Mouse (Mus musculus) CH12.LX (cell line): ENCODE results near the gene Rab3a. TPM values are rescaled to one million over a fixed set of nuclear protein-coding genes. Genes with fewer than 3 reads are reported as not detected.

Source experiments
- DNase-seq: peaks from one replicate; pipeline ENCODE4 v3.0.0-alpha.2; 2013; ENCODE audit errors: extremely low read depth
- H3K27ac ChIP-seq: 2 replicates; pipeline ENCODE4 v1.5.1; 2012; ENCODE audit warnings: low read depth, mild to moderate bottlenecking, control low read depth, moderate library complexity; ENCODE audit not compliant: insufficient read depth
- H3K27me3 ChIP-seq: replicated peaks from 2 replicates; pipeline ENCODE3; 2012; ENCODE audit warnings: inconsistent platforms
- H3K36me3 ChIP-seq, 2 experiments: replicated peaks in 1 of 2; 2 replicates each; pipeline versions ENCODE3 to v1.6.1; 2012; ENCODE audit warnings: inconsistent platforms in 1 of 2, low read length in 1 of 2, mild to moderate bottlenecking in 1 of 2, mixed read lengths in 1 of 2, moderate library complexity in 1 of 2; ENCODE audit not compliant: control insufficient read depth in 1 of 2, insufficient read depth in 1 of 2
- H3K4me1 ChIP-seq, 2 experiments: 2 replicates each; pipeline ENCODE4 v1.6.1; 2012; ENCODE audit warnings: inconsistent platforms in 1 of 2, moderate library complexity in 1 of 2; ENCODE audit not compliant: insufficient read depth in 2 of 2, control insufficient read depth in 1 of 2
- H3K4me2 ChIP-seq: 2 replicates; pipeline ENCODE4 v1.6.1; 2012; ENCODE audit warnings: low read depth, mild to moderate bottlenecking, control low read depth; ENCODE audit not compliant: poor library complexity, insufficient read depth, severe bottlenecking
- H3K4me3 ChIP-seq, 3 experiments: fragments of 150-350 bp in 1 of 3; sonication (generic) in 1 of 3; replicated peaks in 1 of 3; 2 replicates each; pipeline versions ENCODE3 to v1.5.1; 2011 to 2012; ENCODE audit warnings: low read depth in 2 of 3, low read length in 2 of 3, mild to moderate bottlenecking in 2 of 3, moderate library complexity in 2 of 3, control low read depth in 1 of 3, improper control_type of control experiment in 1 of 3, inconsistent platforms in 1 of 3, mixed read lengths in 1 of 3; ENCODE audit not compliant: poor library complexity in 1 of 3
- H3K79me2 ChIP-seq: replicated peaks from 2 replicates; pipeline ENCODE4 v1.6.1; 2012; ENCODE audit warnings: mild to moderate bottlenecking, moderate library complexity; ENCODE audit not compliant: control insufficient read depth, poor library complexity, insufficient read depth, severe bottlenecking; ENCODE audit errors: extremely low read depth
- H3K9ac ChIP-seq: 2 replicates; pipeline ENCODE4 v1.6.1; 2012; ENCODE audit warnings: low read depth, mild to moderate bottlenecking, control low read depth, moderate library complexity; ENCODE audit not compliant: insufficient read depth
- H3K9me3 ChIP-seq: replicated peaks from 2 replicates; pipeline ENCODE3; 2012; ENCODE audit warnings: low read length, inconsistent platforms, mixed read lengths
- BHLHE40 ChIP-seq: IDR thresholded peaks from 2 replicates; pipeline ENCODE4 v1.6.1; 2011; ENCODE audit warnings: mild to moderate bottlenecking, low read depth, low read length, improper control_type of control experiment
- CHD1 ChIP-seq: IDR thresholded peaks from 2 replicates; pipeline ENCODE4 v1.6.1; 2012; ENCODE audit warnings: low read depth, low read length, improper control_type of control experiment, inconsistent platforms
- CHD2 ChIP-seq: IDR thresholded peaks from 2 replicates; pipeline ENCODE4 v1.6.1; 2011; ENCODE audit warnings: low read length, improper control_type of control experiment
- CTCF ChIP-seq, 2 experiments: IDR thresholded peaks in 1 of 2; conservative IDR thresholded peaks in 1 of 2; 2 replicates each; pipeline ENCODE4 v1.5.1; 2011 to 2012; ENCODE audit warnings: low read depth in 2 of 2, low read length in 2 of 2, improper control_type of control experiment in 1 of 2, inconsistent platforms in 1 of 2, mild to moderate bottlenecking in 1 of 2, moderate library complexity in 1 of 2
- E2F4 ChIP-seq: IDR thresholded peaks from 2 replicates; pipeline ENCODE4 v1.6.1; 2011; ENCODE audit warnings: low read depth, low read length, improper control_type of control experiment; ENCODE audit not compliant: insufficient replicate concordance
- ELF1 ChIP-seq: IDR thresholded peaks from 2 replicates; pipeline ENCODE4 v1.6.1; 2014; ENCODE audit warnings: low read depth, mild to moderate bottlenecking, inconsistent platforms, low read length, improper control_type of control experiment
- EP300 ChIP-seq: IDR thresholded peaks from 2 replicates; pipeline ENCODE4 v1.6.1; 2011; ENCODE audit warnings: low read length, improper control_type of control experiment
- ETS1 ChIP-seq: conservative IDR thresholded peaks from 2 replicates; pipeline ENCODE4 v1.6.1; 2012; ENCODE audit warnings: low read depth, mild to moderate bottlenecking, inconsistent platforms, low read length, improper control_type of control experiment, moderate library complexity
- GABPA ChIP-seq: IDR thresholded peaks from 2 replicates; pipeline ENCODE4 v1.6.1; 2012; ENCODE audit warnings: low read depth, low read length, improper control_type of control experiment, inconsistent platforms; ENCODE audit not compliant: insufficient replicate concordance
- HCFC1 ChIP-seq: IDR thresholded peaks from 2 replicates; pipeline ENCODE4 v1.6.1; 2012; ENCODE audit warnings: low read depth, mild to moderate bottlenecking, inconsistent platforms, low read length, improper control_type of control experiment
- IRF4 ChIP-seq: IDR thresholded peaks from 2 replicates; pipeline ENCODE4 v1.6.1; 2014; ENCODE audit warnings: low read depth, mild to moderate bottlenecking, inconsistent platforms, low read length, improper control_type of control experiment
- JUN ChIP-seq: IDR thresholded peaks from 2 replicates; pipeline ENCODE4 v1.6.1; 2011; ENCODE audit warnings: low read depth, mild to moderate bottlenecking, low read length, improper control_type of control experiment, moderate library complexity; ENCODE audit not compliant: insufficient read depth
- JUND ChIP-seq: conservative IDR thresholded peaks from 2 replicates; pipeline ENCODE4 v1.6.1; 2011; ENCODE audit warnings: low read depth, low read length, improper control_type of control experiment
- KAT2A ChIP-seq: IDR thresholded peaks from 2 replicates; pipeline ENCODE4 v1.6.1; 2012; ENCODE audit warnings: low read length, improper control_type of control experiment, inconsistent platforms; ENCODE audit not compliant: insufficient replicate concordance
- MAFK ChIP-seq: IDR thresholded peaks from 2 replicates; pipeline ENCODE4 v1.6.1; 2011; ENCODE audit warnings: low read length, improper control_type of control experiment; ENCODE audit not compliant: insufficient replicate concordance
- MAX ChIP-seq: IDR thresholded peaks from 2 replicates; pipeline ENCODE4 v1.6.1; 2011; ENCODE audit warnings: low read length, improper control_type of control experiment
- MAZ ChIP-seq: IDR thresholded peaks from 2 replicates; pipeline ENCODE4 v1.6.1; 2012; ENCODE audit warnings: low read depth, mild to moderate bottlenecking, inconsistent platforms, low read length, improper control_type of control experiment, moderate library complexity
- MEF2A ChIP-seq: IDR thresholded peaks from 2 replicates; pipeline ENCODE4 v1.6.1; 2014; ENCODE audit warnings: low read depth, mild to moderate bottlenecking, inconsistent platforms, low read length, improper control_type of control experiment, borderline replicate concordance
- MXI1 ChIP-seq: IDR thresholded peaks from 2 replicates; pipeline ENCODE4 v1.6.1; 2011; ENCODE audit warnings: mild to moderate bottlenecking, low read depth, low read length, improper control_type of control experiment
- MYC ChIP-seq: IDR thresholded peaks from 2 replicates; pipeline ENCODE4 v1.6.1; 2011; ENCODE audit warnings: low read depth, mild to moderate bottlenecking, improper control_type of control experiment, low read length
- NELFE ChIP-seq: IDR thresholded peaks from 2 replicates; pipeline ENCODE4 v1.6.1; 2011; ENCODE audit warnings: low read depth, low read length, improper control_type of control experiment
- NRF1 ChIP-seq: IDR thresholded peaks from 2 replicates; pipeline ENCODE4 v1.6.1; 2014; ENCODE audit warnings: low read depth, mild to moderate bottlenecking, inconsistent platforms, low read length, improper control_type of control experiment, moderate library complexity
- PAX5 ChIP-seq: IDR thresholded peaks from 2 replicates; pipeline ENCODE4 v1.6.1; 2012; ENCODE audit warnings: low read length, inconsistent platforms, mixed read lengths
- POLR2A ChIP-seq: IDR thresholded peaks from 2 replicates; pipeline ENCODE4 v1.6.1; 2011; ENCODE audit warnings: low read depth, mild to moderate bottlenecking, improper control_type of control experiment, low read length
- POLR2AphosphoS2 ChIP-seq: IDR thresholded peaks from 2 replicates; pipeline ENCODE4 v1.6.1; 2011; ENCODE audit warnings: low read depth, low read length, improper control_type of control experiment
- RAD21 ChIP-seq: IDR thresholded peaks from 2 replicates; pipeline ENCODE4 v1.6.1; 2011; ENCODE audit warnings: low read depth, mild to moderate bottlenecking, low read length, improper control_type of control experiment, moderate library complexity
- RCOR1 ChIP-seq: conservative IDR thresholded peaks from 2 replicates; pipeline ENCODE4 v1.6.1; 2012; ENCODE audit warnings: low read depth, mild to moderate bottlenecking, inconsistent platforms, low read length, improper control_type of control experiment
- SIN3A ChIP-seq: IDR thresholded peaks from 2 replicates; pipeline ENCODE4 v1.6.1; 2012; ENCODE audit warnings: low read length, improper control_type of control experiment, inconsistent platforms
- SMC3 ChIP-seq: IDR thresholded peaks from 2 replicates; pipeline ENCODE4 v1.6.1; 2011; ENCODE audit warnings: low read depth, low read length, improper control_type of control experiment
- TBP ChIP-seq: conservative IDR thresholded peaks from 2 replicates; pipeline ENCODE4 v1.6.1; 2011; ENCODE audit warnings: low read depth, low read length, improper control_type of control experiment
- TCF12 ChIP-seq: IDR thresholded peaks from 2 replicates; pipeline ENCODE4 v1.6.1; 2014; ENCODE audit warnings: low read depth, mild to moderate bottlenecking, inconsistent platforms, low read length, improper control_type of control experiment
- UBTF ChIP-seq: IDR thresholded peaks from 2 replicates; pipeline ENCODE4 v1.6.1; 2012; ENCODE audit warnings: low read depth, mild to moderate bottlenecking, inconsistent platforms, low read length, improper control_type of control experiment, moderate library complexity
- USF1 ChIP-seq: IDR thresholded peaks from 2 replicates; pipeline ENCODE4 v1.6.1; 2014; ENCODE audit warnings: low read depth, mild to moderate bottlenecking, inconsistent platforms, low read length, improper control_type of control experiment
- USF2 ChIP-seq: conservative IDR thresholded peaks from 2 replicates; pipeline ENCODE4 v1.6.1; 2011; ENCODE audit warnings: low read depth, low read length, improper control_type of control experiment
- ZC3H11A ChIP-seq: IDR thresholded peaks from 2 replicates; pipeline ENCODE4 v1.6.1; 2012; ENCODE audit warnings: low read depth, mild to moderate bottlenecking, inconsistent platforms, low read length, improper control_type of control experiment
- ZKSCAN1 ChIP-seq: IDR thresholded peaks from 2 replicates; pipeline ENCODE4 v1.6.1; 2012; ENCODE audit warnings: low read depth, inconsistent platforms, low read length, improper control_type of control experiment, borderline replicate concordance
- ZMIZ1 ChIP-seq: IDR thresholded peaks from 2 replicates; pipeline ENCODE4 v1.6.1; 2012; ENCODE audit warnings: low read depth, mild to moderate bottlenecking, inconsistent platforms, low read length, improper control_type of control experiment
- ZNF384 ChIP-seq: IDR thresholded peaks from 2 replicates; pipeline ENCODE4 v1.6.1; 2012; ENCODE audit warnings: low read depth, low read length, improper control_type of control experiment, inconsistent platforms
- dilution Hi-C: fragments of 300-500 bp; cut with MboI; formaldehyde crosslinking; loops from 2 replicates; pipeline ENCODE4 v1.14.3; 2020; ENCODE audit warnings: low sequenced_read_pairs; ENCODE audit not compliant: extremely low pct_unique_long_range_greater_than_20kb, extremely low pct_ligation_motif_present
- in situ Hi-C: fragments of 300-500 bp; cut with MboI; formaldehyde crosslinking; loops from 3 replicates; pipeline ENCODE4 v1.14.3; 2019; ENCODE audit warnings: low sequenced_read_pairs, low pct_ligation_motif_present, low pct_unique_long_range_greater_than_20kb, mixed read lengths
- polyA plus RNA-seq: library from polyadenylated mRNA; unstranded; fragments of >175 nt; gene quantifications from 2 replicates; pipeline ENCODE4 v1.2.1, GENCODE M21; 2012; ENCODE audit warnings: low read depth; ENCODE audit not compliant: insufficient read length
- total RNA-seq, 2 experiments: library from RNA; depleted of rRNA; stranded (reverse); fragments of 300-350 nt in 1 of 2; fragments of >200 nt in 1 of 2; gene quantifications; 2 replicates each; pipeline ENCODE4 v1.2.3; 2012 to 2014

The Rab3a gene
- total and polyA plus RNA-seq, 3 experiments = 0.87 to 1.9 (median 0.99) TPM

DNA sequence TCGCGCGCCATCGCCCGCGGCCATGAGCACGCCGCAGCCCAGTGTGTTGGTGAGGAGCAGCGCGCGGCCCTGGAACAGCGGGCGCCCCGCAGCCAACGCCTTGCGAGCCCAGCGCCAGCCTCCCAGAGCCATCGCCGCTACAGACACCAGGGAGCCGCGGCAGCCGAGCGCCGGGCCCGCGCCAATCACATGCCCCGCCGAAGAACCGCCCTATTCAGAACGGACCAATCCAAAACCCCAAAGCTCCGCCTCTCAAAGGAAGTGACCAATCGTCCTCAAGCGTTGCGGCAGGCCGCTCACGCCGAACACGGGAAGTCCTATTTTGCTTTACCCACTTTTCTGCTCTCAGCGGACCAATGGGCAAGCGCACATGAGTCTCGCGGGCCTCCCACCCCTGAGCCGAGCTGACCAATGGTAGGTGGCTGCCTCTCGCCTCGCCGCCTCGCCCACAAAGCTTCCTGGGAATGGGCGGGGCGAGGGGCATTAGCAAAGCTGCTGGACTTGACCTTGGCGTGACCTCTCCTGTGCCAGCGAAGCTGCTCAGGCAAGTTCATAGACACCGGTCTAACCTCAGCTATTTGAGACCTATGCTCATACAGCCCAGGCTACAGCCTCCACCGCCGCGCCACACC, 6.4 kb downstream of the Rab3a start, which contains the start of gene Mpv17l2:
Gene Mpv17l2, minus strand, starts transcription at position 172 of the 632 bp plus-strand sequence.
- Histone ChIP-seq H3K9me3 (no peaks in the 10 kb centered on the region), H3K36me3 (peaks cover 31 to 62% of the 10 kb centered on the region in 2 experiments), H3K27me3 (no peaks in the 10 kb centered on the region), H3K4me3 (peak within 1 kb of the TSS; percentile 72 to 87 (median 73)), H3K4me1 (peaks cover 8 to 50% of the 10 kb centered on the region in 2 experiments), H3K4me2 (peak within 1 kb of the TSS; percentile 58), H3K27ac (peak within 1 kb of the TSS; percentile 27; the same call in 1 of the 2 replicates), H3K9ac (peak within 1 kb of the TSS; percentile 77), H3K79me2 (no peaks in the 10 kb centered on the region)
- peak; percentile 6; the same call in 1 of the 2 replicates for TF ChIP-seq ZMIZ1
- TF ChIP-seq RCOR1 = 0 out of 2 replicates have a peak, but pooled peaks have one; percentile 38
- no peak for TF ChIP-seq JUND
- TF ChIP-seq SIN3A = peak; percentile 81
- TF ChIP-seq UBTF = no peak
- no peak for TF ChIP-seq POLR2AphosphoS2
- TF ChIP-seq USF1 = peak; percentile 54
- peak; percentile 46; the same call in 1 of the 2 replicates for TF ChIP-seq E2F4
- no peak for TF ChIP-seq SMC3
- no peak for TF ChIP-seq USF2
- no peak for TF ChIP-seq PAX5
- TF ChIP-seq GABPA = no peak
- TF ChIP-seq ZKSCAN1 = no peak
- no peak for TF ChIP-seq ZNF384
- peak; percentile 76; the same call in 1 of the 2 replicates for TF ChIP-seq MYC
- TF ChIP-seq EP300 = no peak
- no peak for TF ChIP-seq ZC3H11A
- TF ChIP-seq MAFK = no peak
- peak; percentile 96 for TF ChIP-seq CHD2
- TF ChIP-seq NELFE = peak; percentile 37; the same call in 1 of the 2 replicates
- TF ChIP-seq RAD21 = no peak
- peak; percentile 45 for TF ChIP-seq IRF4
- TF ChIP-seq TCF12 = peak; percentile 61; the same call in 1 of the 2 replicates
- 0 out of 2 replicates have a peak, but pooled peaks have one; percentile 36 for TF ChIP-seq TBP
- no peak for TF ChIP-seq ETS1
- TF ChIP-seq CTCF (conservative IDR thresholded peaks at IDR 0.05 in 1 of 2, IDR thresholded peaks at IDR 0.05 in 1 of 2; ENCODE audit: low read depth in 2 of 2, low read length in 2 of 2) = no peak
- TF ChIP-seq JUN = no peak
- peak; percentile 56; the same call in 1 of the 2 replicates for TF ChIP-seq BHLHE40
- peak; percentile 69 for TF ChIP-seq HCFC1
- TF ChIP-seq CHD1 = no peak
- peak; percentile 60; the same call in 1 of the 2 replicates for TF ChIP-seq POLR2A
- TF ChIP-seq ELF1 = peak; percentile 99
- TF ChIP-seq NRF1 = peak; percentile 65; the same call in 1 of the 2 replicates
- peak; percentile 72 for TF ChIP-seq MAZ
- peak; percentile 91 for TF ChIP-seq MAX
- peak; percentile 63; the same call in 1 of the 2 replicates for TF ChIP-seq KAT2A
- peak; percentile 67 for TF ChIP-seq MXI1
- peak; percentile 50; the same call in 1 of the 2 replicates for TF ChIP-seq MEF2A
- dilution Hi-C loops (no loop called here), in situ Hi-C loops (loop anchor here (5.0 kb wide), 1 partner anchor 81 kb away; no protein-coding TSS in a partner anchor)
- peak; percentile 99 for DNase-seq
